Mouse (Mus musculus) cerebellum, adult (tissue): ENCODE measurements around the gene Actr8.

Source experiments
- ATAC-seq: cut with Nextera tagmentation; 2 replicates; pipeline ENCODE4 v1.9.2; 2017; ENCODE audit warnings: mild to moderate bottlenecking, moderate library complexity, mixed read lengths; ENCODE audit not compliant: insufficient number of reproducible peaks, low FRiP score, low TSS enrichment

The Actr8 gene

GRCm38 (mm10) chr14:29994976-29995375, 16.8 kb downstream of the Actr8 start:
- no peak for ATAC-seq

DNA sequence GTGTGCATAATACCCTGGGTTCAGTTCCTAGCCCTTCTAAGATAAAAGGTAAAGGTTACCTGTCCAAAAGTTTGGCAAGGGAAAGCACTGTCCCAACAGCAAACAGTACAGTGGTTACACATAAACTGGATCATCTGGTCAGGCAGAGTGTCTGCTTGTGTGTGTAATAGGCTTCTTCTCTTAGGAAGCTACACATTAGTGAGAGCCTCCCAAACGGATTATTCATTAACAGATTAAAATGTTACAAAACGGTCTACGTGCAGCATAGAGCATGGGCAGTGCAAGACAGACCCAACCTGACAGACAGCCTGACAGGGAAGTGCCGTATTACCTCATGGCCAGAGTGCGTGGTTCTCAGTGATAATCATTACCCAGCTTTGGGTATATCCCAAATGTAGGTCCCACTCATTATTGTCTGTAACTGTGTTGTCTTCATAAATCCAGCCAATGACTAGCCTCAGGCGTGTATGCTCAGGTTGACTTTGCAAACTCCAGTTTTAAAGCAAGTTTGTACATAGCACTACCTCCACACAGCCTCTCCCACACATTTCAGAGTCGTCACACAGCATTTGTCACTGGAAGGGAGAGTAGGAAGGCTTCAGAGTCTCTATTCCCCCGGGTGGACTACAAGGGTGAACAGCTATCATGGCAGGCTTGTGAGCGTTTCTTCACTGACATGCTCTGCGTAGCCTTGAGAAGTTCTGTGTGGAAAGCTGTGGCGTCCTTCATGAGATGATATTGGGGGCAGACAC, 18.0 kb downstream of the Actr8 start:
- ATAC-seq: no peak

DNA sequence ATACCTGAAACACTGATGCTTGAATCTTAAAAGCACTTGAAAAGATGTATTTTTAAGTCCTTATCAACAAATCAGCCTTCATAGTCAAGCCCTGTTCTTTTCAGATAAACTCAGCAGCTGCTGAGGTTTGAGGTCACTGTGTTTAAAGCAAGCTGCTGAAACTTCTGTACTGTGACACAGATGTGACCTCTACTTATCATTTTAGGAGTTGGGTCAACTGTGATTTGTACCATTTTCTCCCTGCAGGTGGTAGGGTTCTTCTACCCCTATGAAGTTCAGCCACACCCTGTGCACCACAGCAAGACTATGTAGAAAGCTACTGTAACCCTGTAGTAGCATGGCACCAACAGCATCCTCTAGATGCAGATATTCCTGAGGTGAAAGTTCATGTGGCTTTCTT, 19.2 kb downstream of the Actr8 start:
- no peak for ATAC-seq

DNA sequence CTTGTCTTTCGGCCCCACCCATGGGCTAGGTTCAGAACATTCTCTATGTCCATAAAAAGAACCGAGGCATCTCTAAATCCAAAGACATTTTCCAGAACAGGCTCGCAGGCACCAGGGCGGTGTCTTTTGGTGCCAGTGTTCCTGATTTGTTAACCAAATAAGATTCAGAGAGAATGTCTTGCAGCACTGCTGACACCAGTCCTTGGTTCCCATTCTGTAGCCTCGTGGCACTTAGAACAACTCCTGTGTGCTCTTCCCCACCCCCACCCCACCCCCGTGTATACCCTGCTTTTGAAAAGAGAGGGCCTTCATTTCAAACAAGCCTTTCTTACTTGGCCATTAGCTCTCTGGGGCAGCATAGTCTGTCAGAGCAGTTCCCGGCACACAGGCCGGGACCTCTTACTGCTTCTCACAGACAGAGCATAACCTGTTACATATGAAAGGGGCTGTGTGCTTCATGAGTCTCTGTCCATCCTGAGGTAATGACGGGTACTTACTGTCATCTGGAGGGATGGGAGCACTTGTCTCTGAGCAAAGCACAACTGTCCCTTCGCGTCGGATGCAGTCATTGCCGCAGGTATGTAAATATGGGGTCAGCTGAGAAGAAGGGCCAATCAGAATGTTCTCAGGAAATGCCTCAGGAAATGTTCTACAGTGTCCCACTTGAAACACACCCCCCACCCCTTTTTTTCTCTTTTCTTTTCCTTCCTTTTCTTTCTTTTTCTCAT, 20.8 kb downstream of the Actr8 start:
- no peak for ATAC-seq

DNA sequence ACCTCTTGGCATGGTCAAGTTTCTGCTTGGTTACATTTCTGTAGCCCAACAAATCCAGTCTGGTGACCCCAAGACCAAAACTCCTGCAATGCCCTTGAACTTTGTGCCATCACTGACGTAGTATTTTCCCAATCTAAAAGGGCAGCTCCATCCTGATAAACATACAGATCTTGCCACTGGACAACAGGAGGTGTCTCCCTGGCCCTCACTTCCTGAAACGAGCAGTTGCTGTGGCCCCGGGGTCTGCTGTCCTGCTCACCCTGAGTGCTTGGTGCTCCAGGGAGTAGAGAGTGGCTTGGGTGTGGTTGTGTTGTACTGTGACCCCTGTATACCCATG, 21.3 kb downstream of the Actr8 start:
- ATAC-seq: no peak

GRCm38 (mm10) chr14:30008733-30009575, 30.8 kb downstream of the Actr8 start, which contains the start of the genes Il17rb and Chdh:
TSS of gene Il17rb (minus strand) at chr14:30008896.
TSS of gene Chdh (plus strand) at chr14:30009023.
- ATAC-seq: 0 out of 2 replicates have a peak, but pooled peaks have one; percentile 36

- ATAC-seq: no peak
Observed at GRCm38 (mm10) chr14:30009864-30010560, 31.9 kb downstream of the Actr8 start.

GRCm38 (mm10) chr14:30011886-30012560, 33.9 kb downstream of the Actr8 start:
- ATAC-seq: no peak

DNA sequence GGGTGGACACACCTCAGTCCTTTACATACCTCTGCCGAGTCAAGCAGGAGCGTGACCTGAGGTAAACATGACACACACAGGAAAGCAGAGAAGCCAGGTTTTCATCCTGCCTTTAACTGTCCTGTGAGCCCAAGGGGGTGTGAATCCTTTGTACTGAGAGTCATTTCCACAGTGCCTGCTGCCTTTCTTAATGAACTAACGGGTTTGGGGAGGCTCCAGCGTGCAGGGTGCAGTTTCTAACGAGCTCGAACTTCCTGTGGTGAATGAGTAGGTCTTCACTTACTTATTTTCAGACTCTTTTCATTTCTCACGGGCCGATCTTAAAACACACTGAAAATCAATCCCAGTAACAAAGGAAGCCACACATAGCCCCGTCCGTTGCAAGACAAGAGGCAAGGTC, 36.4 kb downstream of the Actr8 start:
- ATAC-seq: no peak

DNA sequence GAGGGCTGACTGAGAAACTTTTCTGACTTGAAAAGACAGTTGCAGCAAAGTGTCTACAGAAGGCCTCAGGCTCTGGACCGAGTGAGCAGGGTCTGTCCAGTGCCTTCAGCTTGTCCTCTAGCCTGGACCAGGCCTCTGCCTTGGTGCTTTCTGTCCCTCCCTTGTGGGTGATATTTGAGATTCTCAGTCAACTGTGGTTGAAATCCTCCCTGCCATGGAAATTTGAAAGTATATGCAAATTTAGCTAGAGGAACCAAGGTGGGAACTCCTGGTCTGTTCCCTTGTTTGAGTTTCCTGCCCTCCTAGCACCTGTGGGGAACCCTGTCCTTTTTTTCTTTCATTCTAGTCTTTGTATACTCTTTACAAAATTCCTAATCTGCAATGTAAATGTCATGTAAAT, 36.9 kb downstream of the Actr8 start:
- ATAC-seq: no peak

DNA sequence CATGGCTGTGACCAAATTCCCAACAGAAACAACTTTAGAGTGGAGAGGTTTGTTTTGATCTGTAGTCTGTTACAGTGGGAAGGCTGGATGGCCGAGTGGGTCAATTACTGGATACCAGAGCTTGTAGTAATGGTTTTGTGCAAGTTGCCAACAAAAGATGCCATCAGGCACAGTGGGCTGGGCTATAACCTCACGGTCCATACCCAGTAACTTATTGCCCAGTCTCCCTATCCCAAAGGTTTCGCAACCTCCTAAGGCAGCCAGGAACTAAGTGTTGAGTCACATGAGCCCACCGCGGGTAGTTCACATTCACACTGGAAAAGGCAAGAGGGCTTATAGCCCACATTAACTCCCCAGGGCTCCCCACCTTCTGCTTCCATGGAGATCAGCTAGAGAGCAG, 38.5 kb downstream of the Actr8 start:
- no peak for ATAC-seq

DNA sequence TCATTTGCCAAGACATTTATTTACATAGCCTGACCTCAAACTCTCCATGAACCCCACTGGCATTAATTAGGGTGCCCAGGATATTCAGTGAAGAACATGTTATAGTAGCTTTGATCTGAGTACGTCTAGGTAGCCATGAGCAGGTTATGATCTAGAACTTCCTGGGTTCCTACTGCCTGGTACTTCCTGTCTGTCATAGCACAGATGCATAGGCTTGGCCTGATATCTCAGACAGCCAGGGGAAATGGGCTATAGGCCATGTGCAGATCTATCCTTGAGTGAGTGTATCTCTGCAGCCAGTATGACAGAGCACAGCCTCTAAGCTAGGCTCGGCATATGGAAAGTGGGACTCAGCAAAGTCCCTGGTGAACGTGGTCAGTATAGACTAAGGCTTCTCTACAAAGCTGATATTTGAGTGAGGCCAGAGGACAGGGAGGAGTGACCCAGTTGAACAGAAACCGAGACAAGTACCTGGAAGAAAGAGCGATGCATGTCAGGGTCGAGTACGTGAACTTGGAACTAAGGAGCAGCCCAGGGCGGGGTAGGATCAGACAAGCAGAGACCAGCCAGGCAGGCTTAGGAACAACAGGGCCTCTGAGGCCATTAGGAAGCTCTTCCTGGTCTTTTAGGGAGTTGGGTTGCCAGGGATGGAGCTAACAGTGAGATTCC, 39.8 kb downstream of the Actr8 start:
- ATAC-seq: no peak

DNA sequence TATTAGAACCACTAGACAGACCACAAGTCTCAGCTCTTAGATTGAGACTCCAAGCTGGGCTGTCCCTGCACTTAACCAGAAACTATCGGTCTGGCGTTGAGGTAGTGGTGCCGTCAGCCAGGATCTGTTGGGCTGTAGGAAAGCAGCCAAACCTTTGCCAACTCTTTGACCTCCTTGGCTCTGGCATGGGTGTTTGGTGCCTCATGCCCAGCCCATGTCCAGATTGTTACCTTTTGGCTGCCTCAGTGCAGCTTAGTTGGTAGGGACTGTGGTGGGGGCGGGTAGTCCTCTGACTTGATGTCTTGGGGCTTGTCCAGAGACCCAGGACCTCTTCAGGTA, 40.3 kb downstream of the Actr8 start:
- no peak for ATAC-seq

DNA sequence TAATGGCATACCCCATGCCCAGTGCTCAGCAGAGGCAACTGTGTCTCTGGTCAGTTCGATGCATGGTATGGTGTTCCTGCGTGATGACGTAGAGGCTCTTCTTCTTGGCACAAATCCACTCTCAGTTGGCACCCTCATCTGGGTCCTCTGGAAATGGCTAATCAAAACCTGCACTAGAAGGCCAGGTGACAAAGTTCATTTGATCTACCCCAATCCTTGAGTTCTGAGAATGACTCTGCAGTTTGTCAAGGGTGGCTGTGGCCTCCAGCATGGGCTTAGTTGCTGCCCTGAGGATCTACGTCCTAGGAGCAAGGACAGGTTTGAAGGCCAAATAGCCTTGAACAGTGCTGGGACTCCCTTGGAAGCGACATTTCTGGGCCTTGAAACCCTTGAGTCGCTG, 40.7 kb downstream of the Actr8 start:
- ATAC-seq: no peak

- no peak for ATAC-seq
Observed at GRCm38 (mm10) chr14:30019375-30019774, 41.2 kb downstream of the Actr8 start.

DNA sequence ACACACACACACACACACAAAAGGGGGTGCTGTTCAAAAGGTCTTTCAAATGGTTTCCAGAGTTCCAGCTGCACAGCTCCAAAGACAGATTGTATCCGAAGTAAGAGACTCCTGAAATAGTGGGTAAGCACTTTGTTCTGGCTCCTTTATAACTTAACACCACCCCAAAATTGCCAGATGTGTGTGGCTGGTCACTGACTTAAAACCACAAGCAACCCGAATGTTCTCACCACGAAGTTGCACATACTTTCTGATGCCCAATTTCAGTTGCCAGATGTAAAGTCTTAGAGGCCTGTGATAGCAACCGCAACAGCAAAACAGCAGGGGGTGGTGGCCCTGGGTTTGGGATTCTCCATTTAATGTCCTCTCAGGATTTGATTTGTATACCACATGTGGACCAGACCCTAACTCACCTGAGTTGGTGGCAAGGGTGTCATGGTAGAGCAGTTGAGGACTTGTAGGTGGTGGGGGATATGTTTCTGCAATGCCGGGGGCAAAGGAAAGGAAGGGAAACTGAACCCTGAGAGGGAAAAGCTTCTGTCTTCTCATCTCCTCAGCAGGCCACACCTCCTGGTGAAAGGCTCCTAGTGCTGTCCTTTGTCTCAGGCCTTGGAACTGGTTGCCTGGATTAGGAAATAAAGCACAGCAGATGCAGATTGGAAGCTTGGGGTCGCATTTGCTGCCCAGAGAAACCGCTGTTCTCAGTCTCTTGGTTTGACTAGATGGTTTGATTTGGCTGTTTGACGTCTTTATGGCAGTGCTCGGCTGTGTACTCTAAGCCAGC, 41.8 kb downstream of the Actr8 start:
- no peak for ATAC-seq

DNA sequence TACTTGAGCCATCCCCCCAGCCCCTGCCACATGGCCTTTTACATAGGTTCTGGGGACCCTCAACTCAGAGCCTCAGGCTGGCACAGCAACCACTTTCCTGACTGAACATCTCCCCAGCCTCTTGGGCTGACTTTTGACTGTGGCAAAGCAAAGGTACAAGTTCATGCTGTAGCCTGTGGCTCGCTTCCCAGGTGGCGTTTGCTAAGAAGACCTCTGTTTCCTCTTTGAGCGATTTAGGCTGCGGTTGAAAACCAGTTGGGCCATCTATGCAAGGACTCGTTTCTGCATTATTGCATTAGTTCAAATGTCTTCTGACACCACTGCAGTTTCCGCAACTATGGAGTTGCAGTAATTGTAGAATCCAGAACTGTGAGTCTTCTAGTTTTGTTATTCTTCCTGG, 44.3 kb downstream of the Actr8 start:
- ATAC-seq: no peak

- no peak for ATAC-seq
Observed at GRCm38 (mm10) chr14:30024387-30024786, 46.2 kb downstream of the Actr8 start.

GRCm38 (mm10) chr14:30027378-30027777, 49.2 kb downstream of the Actr8 start:
- ATAC-seq: no peak
